Mouse (Mus musculus) left cerebral cortex, adult 18-20 months (tissue): ENCODE data around the gene Akap17b. TPM values are rescaled to one million over a fixed set of nuclear protein-coding genes. Genes with fewer than 3 reads are reported as not detected.
A peak's percentile ranks its signal among the peaks of the same experiment; 100 is the strongest.
"Not testable (repeated sequence)": the region's sequence is repeated elsewhere in the genome, so short reads cannot be mapped to it uniquely, and the experiment has no call there.

Experiments
- DNase-seq, 2 experiments: peaks; one replicate each; pipeline ENCODE4 v3.0.0; 2021 to 2022; ENCODE audit warnings: low spot score in 2 of 2, mixed read lengths in 1 of 2
- long read RNA-seq, 2 experiments: library from polyadenylated mRNA; stranded (forward); transcript quantifications; one replicate each; pipeline ENCODE4 v2.0.0; 2021
- total RNA-seq, 2 experiments: library from RNA; stranded (reverse); gene quantifications; 2 replicates each; pipeline ENCODE4 v1.2.3; 2021

The Akap17b gene
- total RNA-seq: 10 to 100 TPM; 13.5 to 13.6 TPM
- long read RNA-seq, experiment 1, full-length matches to known transcripts: 10 of 13 reads
- long read RNA-seq, experiment 1, partial matches to known transcripts: 1 of 13 reads
- long read RNA-seq, experiment 1, other reads (novel, unspliced or antisense): 2 of 13 reads
- long read RNA-seq, experiment 2, full-length matches to known transcripts: 3 of 5 reads
- long read RNA-seq, experiment 2, partial matches to known transcripts: 2 of 5 reads
- long read RNA-seq, experiment 2, other reads (novel, unspliced or antisense): 0 of 5 reads

DNA sequence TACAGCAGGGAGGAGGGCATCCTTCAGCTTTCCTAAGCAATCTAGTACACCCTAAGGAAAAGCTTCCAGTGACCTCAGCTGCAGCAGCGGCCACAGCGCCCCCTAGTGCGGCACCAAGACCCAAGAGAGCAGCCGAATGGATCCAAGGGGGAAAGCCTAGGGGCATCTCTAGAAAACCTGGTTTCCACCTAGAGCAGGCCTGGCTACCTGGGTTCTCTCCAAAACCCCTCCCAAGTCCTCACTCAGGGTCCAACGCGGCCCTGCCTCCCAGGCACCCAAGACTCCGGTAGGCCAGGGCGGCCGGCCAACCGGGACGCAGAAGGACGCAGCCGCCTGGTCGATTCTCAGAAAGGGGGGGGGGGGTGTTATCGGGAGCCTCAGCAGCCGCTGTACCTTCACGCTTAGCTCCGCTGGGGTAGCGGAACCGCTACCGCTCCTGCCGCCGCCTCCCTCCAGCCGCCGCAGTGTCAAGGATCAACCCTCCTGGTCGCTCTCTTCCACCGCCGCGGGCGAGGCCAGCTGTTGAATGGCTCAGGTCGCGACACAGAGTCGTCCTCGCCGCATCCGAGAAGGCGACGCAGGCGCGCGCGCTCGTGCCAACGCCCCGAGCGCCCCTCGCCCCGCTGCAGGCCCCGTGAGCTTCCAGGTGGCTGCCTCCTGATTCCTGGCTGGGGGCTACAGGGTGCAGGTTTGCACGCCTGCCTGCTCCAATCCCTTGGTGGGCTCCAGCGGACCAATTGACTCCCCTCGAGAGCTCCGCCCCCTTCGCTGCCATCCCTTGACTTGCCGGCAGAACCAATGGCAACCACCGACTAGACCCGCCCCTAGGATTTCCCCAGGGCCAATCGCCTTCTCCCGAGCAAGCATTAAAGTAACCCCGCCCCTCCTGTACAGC, at the start of gene Akap17b:
Akap17b (minus strand) TSS at position 739 of the 895 bp plus-strand sequence.
- DNase-seq: peak; percentile 75 to 77

DNA sequence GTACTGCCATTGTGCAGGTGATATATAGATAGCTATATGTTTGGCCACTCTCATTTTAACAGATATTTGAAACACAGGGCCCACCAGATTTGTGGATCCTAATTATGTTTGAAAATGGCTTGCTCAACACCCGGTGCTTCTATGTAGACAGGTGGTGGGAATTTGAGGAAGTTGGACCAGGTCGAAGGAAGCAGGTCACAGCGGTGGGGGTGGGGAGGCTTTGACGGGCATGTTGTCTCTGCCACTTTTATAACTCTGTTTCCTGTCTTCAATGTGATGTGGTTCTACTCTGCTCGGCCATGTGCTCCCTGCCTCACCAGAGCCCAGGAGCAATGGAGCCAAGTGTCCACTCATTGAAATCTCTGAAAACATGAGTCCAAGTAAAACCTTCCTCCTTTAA, 46.2 kb upstream of the Akap17b start:
- DNase-seq: no peak

DNA sequence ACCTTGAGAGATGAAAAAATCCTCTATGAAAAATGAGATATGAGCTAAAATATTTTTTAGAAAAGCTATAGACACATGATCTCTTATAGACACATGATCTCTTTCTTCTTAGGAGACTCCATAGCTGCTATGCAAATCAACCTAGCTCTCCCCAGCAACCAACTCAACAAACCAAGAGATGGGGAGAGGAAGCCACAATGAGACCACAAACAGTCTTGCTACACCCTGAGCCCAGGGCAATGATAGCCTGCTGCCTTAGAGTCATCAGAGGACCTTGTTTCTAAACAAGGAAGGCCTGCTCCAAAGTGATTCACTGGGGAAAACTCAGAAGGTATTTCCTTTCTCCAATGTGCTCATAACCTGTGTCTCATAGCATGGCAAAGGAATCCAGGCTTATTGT, 44.5 kb upstream of the Akap17b start:
- no peak for DNase-seq

DNA sequence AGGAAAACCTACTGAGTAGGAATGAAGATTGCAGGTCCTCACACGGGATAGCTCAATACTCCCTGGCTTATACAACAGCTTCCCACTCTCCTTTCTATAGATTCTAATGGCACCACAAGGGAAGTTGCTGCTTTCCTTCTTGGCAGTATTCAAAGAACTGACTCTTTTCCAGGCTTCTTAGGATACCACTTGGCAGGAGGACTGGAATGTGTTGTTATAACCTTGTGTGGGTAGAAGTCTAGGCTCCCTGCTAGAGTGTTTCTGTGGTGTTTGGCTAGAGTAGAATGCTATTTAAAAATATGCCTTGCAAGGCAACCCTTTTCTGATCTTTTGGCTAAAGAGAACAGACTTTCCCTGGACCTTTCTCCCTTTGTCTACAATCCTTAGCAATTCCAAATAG, 31.6 kb upstream of the Akap17b start:
- no peak for DNase-seq

DNA sequence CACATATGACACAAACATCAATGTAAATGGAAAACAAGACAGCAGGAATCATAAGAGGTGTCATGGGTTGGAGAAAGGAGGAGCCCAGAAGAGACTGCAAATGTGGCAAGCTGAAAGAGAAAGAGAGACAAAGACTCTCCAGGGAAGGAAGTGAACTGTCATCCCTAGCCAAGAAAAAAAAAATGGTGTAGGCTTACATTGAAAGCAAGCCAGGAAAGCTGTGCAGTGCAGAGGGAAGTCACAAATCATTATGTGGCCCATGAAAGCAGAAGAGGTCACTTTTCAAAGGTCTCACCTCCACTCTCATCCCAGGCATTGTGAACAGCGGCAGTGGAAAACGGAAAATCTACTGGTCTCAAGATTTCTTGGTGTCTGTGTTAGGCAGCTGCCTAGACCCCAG, 27.5 kb upstream of the Akap17b start:
- DNase-seq: no peak

DNA sequence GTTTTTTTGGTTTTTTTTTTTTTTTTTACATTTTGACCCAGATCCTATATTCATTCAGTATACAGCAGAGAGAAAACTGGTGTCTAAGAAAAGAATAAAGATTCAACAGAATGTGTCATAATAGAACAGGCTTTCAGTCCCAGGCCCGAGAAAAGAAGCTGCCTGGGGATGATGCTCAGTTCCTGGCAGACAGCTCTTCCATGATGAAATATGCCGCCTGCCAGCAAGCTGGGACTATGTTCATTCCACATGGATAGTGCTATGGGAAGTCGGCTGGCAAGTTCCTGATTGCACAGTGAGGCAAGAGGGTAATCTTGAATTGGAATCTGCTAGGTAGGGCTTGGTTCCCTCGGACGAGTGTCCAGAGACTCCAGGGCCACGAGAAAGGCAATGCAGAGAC, 5.1 kb downstream of the Akap17b start:
- DNase-seq: peak; percentile 7 to 13

DNA sequence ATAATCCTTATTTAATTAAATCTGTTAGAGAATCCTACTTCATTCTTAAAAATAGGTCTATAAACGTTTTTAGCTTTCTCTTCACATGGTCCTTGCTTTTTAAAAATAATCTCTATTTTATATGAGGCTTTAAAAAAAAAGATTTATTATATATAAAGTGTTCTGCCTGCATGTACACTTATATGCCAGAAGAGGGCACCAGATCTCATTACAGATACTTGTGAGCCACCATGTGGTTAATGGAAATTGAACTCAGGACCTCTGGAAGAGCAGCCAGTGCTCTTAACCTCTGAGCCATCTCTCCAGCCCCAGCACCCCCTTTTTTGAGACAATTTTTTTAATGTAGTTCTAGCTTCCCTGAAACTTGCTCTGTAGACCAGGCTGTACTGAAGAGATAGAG, 14.4 kb downstream of the Akap17b start:
- no peak for DNase-seq

DNA sequence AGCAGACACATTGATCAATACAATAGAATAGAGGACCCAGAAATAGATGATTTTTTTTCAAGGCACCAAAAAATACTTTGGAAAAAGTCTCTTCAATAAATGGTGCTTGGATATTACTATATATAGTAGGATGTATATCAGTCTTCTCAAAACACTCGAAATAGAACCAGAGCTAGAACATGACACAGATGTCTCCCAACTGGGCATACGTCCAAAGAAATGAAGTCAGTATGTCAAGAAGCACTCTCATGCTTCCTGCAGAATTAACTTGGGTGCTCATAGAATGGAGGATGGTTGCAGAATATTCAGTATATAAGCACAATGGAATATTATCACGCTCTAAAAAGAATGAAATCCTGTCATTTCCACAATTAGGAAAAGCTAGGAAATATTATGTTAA, 17.1 kb downstream of the Akap17b start:
- no peak for DNase-seq

DNA sequence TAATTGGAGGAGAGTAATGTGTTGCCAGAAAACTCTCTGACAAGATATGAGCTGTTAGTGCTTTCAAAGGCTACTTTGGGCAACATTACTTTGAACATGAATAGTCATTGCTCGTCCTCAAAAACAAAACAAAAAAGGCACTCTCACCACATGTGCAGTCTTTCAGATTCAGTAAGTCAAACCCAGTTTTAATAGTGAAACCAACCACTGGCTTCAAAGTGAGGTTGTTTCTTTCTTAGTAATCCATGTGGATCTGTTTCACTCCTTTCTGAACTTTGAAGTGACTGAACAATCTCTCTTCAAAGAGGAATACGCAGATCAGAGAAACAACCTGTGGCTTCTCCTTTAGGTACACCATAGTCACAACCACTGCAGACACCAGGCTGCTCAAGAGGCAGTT, 36.1 kb downstream of the Akap17b start:
- no peak for DNase-seq

DNA sequence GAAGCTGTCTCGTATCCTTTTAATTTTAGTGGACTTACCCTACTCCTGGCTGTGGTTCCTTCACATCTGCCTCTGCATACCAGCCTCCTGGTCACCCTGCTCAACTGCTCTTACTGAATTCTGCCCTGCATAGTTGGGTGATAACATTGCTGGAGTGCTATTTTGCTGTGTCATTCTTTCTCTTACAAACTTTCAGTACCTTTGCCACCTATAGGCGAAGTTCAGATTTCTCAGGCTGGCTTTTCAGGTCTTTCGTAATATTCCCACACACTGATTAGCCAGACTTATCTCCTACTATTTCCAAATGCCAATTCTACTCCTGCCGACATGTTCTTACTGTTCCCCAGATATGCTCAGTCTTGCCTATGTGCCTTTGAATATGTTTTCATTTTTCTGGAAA, 41.2 kb downstream of the Akap17b start:
- no peak for DNase-seq

DNA sequence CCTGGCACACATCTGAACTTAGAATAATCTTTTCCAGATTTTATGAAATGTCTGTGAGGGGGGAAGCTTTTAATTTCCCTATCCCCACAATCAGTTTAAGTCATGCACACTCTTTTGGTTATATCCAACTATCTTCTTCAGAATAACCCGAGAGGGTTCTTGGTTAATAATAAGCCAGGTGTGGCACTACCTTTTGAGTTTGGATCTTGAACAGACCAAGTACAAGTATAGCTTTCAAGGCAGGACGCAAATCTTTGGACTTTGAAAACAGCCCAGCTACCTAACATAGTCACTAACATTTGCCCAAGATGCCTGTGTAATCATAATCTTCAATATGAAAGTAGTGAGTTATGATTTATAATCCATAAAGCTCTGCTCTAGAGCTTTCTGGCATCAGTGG, 42.3 kb downstream of the Akap17b start:
- DNase-seq: no peak

DNA sequence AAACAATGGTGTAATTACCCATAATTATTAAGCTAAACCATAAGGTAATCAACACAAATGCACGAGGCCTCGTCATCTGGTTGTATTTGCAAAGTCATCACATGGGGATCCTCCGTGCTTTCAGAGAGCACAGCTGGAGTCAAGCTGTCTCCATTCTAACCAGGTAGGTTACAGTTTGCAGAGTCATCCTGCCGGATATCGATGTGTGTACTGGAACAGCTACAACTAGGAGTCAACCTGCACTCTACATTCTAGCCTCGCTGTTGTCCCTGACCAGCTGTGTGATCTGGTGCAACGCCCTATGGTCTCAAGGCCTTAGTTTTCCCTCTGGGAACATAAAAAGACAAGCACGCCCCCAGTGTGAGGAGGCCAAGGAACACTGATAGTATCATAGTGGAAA, 45.1 kb downstream of the Akap17b start:
- DNase-seq: no peak

DNA sequence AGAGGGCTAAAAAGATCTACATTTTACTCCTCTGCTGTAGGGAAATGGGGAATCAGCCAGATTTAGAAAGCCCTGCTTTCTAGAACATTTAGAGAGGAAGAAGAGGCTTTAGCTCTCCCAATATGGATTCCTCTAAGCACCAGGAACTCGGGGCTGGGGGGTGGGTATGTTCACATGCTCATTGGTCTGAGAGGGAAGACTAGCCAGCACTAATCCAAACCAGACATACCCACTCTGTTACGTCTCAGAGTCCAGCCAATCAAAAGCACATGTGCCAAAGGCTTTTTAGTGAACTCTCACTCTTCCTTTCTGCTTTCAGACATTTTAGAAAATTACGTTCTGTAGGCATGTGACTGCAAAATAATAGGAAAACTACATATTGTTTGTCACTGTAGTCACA, 45.5 kb downstream of the Akap17b start:
- DNase-seq: no peak

DNA sequence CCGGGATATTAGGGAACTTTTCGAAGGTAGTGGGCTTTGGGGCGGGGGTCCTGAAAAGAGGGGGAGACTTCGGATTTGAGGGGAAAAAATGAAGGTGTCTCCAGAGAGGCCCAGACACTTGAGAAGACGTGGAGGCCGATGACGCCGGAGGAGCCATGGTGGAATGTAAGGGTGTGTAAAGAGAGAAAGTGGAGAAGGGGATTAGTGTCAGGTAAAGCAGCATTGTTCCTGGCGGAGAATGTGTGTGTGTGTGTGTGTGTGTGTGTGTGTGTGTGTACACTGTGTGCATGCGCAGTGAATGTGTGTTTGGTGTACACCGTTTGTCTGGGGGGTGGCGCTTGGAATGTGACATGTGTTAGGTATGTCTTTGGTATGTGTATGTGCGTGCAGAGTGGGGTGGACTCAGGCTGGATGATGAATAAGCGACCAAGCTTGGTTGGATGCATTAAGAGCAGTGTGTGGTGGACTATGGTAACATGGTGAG, 46.3 kb downstream of the Akap17b start:
- peak in 1 of 2 experiments; percentile 6 for DNase-seq

DNA sequence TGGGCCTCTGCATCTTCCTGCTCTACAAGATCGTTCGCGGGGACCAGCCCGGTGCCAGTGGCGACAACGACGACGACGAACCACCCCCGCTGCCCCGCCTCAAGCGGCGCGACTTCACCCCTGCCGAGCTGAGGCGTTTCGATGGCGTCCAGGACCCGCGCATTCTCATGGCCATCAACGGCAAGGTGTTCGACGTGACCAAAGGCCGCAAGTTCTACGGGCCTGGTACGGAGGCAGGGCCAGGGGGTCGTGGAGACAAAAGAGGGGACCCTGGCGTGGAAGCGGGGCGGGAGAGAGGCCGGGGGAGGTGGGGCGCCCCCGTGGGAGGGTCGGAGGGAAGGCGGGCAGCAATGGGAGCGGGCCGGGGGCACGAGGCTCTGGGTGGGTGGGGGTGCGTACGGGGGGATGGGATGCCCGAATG, 46.8 kb downstream of the Akap17b start:
- no peak for DNase-seq

DNA sequence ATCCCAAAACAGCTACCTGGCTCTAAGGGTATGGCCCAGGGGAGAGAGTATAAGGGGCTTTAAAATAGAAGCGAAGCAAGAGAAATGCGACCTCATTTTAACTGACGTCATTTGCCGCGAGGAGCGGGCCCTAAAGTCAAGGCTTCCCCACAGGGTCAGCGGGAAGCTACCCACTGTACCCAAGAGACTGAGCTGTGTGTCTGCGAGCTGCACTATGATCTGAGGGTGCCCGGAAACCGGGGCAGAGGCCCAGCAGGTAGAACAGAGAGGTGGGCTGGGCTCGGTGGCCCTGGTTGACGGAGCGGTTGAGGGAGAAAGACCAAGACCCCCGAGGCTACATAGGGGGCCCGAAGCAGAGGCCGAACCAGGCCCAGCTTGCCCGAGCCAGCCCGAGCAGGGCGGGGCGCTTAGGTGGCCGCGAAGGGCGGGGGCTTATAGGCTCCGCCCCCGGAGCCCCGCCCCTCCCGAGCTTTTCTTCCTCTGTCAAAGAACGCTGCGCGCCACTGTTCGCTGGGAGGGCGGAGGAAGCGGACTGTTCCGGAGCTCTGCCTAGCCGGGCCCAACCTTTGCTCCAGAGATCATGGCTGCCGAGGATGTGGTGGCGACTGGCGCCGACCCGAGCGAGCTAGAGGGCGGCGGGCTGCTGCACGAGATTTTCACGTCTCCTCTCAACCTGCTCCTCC, 47.3 kb downstream of the Akap17b start, which contains the start of gene Pgrmc1:
Pgrmc1 (plus strand) TSS at position 500 of the 683 bp plus-strand sequence.
- DNase-seq: peak; percentile 75 to 77

DNA sequence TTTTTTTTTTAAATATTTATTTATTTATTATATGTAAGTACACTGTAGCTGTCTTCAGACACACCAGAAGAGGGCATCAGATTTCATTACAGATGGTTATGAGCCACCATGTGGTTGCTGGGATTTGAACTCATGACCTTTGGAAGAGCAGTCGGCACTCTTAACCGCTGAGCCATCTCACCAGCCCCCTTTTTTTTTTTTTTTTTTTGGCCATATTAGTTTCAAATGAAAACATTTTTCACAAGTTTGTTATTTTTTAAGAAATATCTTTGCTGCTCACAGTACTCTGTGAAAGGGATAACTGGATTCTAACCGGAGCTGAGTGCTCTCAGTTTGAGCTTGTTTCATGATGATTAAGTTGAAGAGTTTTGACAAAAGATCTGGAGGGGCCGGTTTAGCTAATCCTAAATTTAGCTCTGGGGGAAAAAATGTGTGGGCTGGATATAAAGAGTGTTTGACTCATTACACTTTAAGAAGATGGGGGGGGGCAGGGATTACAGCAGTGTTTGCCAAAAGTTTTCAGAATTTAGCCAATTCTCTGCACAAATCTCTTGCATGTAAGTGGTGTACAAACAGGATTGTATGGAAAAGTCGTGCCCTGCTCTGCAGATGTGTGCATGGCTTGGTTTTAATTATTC, 48.6 kb downstream of the Akap17b start:
- DNase-seq: not testable (repeated sequence)

DNA sequence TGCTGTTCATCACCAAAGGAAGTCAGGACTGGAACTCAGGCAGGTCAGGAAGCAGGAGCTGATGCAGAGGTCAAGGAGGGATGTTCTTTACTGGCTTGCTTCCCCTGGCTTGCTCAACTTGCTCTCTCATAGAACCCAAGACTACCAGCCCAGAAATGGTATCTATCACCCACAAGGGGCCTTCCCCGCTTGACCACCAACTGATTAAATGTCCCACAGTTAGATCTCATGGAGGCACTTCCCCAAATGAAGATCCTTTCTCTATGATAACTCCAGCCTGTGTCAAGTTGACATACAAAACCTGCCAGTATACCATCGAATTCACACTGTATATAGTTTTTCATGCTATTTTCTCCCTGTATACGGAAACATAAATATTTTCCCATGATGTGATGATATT, 49.9 kb downstream of the Akap17b start:
- no peak for DNase-seq

DNA sequence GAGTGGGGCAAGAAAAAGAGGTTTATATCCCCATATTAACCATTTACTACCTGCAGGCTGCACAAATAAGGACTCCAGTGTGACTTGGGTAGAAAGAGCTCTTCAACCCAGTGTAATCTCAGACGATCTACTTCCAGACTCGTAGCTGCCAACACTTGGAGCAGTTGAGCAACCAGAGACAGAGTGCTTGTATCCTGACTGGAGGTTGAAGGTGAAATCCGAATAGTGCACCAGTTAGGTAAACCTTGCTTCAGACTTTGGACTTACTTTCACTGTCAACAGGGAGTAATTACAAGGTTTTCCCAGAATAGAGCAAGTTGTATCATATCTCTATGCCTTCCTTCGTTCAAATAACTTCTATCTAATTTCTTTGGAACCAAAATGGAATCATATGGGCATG, 53.7 kb downstream of the Akap17b start:
- no peak for DNase-seq

DNA sequence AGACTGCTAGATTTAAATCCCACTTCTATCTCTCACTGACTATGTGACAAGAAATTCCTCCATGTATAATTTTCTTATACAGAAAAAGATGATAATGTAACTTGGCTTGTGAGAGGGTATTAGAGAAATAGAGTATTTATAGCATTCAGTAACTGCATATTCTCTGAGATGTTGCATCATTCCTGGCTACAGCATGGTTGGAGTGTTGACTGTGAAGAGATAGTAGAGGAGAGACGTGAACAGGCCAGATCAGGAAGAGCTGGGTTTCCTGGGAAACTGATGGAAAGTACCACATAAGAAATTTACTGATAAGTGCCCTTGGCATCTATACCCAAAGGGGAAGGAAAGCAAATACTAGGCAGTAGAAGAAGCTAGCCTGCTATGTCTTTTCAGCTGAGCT, 54.1 kb downstream of the Akap17b start:
- no peak for DNase-seq

DNA sequence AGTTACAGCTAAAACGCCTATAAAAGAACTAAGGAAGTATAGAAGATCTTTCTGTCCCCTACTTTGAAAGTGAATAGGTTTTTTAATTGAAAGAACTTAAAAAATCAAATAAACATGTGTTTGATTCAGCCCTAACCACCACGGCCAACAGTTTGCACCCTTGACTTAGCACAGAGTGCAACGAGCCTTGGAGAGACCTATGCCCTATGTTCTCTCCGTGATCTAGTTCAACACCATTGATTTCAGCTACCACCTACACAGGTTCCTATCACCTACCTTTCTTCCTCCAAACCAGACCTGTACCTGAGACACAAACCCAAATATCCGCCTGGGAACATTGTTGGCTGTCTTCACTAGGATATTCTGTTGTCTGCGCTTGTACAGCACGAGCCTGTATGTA, 54.9 kb downstream of the Akap17b start:
- DNase-seq: no peak
